Mouse (Mus musculus) cortical plate, adult 2 months (tissue): ENCODE measurements at regions not wholly inside any gene's neighbourhood (a gene's known extent, or its start where the extent isn't known, plus 50 kb on each side); places are given as distances from the start of the nearest gene placed in this dataset.

Experiments used
- CTCF ChIP-seq: fragments of 200-500 bp; IDR thresholded peaks from 2 replicates; pipeline ENCODE4 v1.5.1; 2011; ENCODE audit warnings: mild to moderate bottlenecking, control low read depth, low read length; ENCODE audit not compliant: insufficient read depth; ENCODE audit errors: extremely low read depth
- POLR2A ChIP-seq: fragments of 200-500 bp; IDR thresholded peaks from 2 replicates; pipeline ENCODE4 v1.6.1; 2011; ENCODE audit warnings: mild to moderate bottlenecking, low read length, control low read depth; ENCODE audit not compliant: insufficient read depth; ENCODE audit errors: extremely low read depth

GRCm38 (mm10) chr11:45702916-45703315, 148.9 kb upstream of the Clint1 start:
- TF ChIP-seq CTCF (no peak), POLR2A (no peak)
